Mouse (Mus musculus): ENCODE results near the gene Sept12.

- no peak for TF ChIP-seq GATA1 (IDR thresholded peaks at IDR 0.05; ENCODE audit: borderline replicate concordance, low read length)
- TF ChIP-seq FLI1 (IDR thresholded peaks at IDR 0.05; ENCODE audit: low read length) = no peak
These were observed 51.5 kb downstream of the Sept12 start for GRCm38 (mm10) chr16:4946155-4946554.

Data from megakaryocyte, embryonic 14.5 days (primary cell).